Mouse (Mus musculus): ENCODE measurements around the gene Gng7.
A peak's percentile ranks its signal among the peaks of the same experiment; 100 is the strongest.

Gng7 gene

GRCm38 (mm10) chr10:81025639-81026275, 11.0 kb upstream of the Gng7 start, which contains the start of gene Diras1:
Gene Diras1, minus strand, starts transcription at chr10:81025662.
- DNase-seq (ENCODE audit: low read depth, low spot score): no peak

GRCm38 (mm10) chr10:81025047-81025621, 10.4 kb upstream of the Gng7 start:
- no peak for DNase-seq (ENCODE audit: low read depth, low spot score)

GRCm38 (mm10) chr10:81024346-81024937, 9.7 kb upstream of the Gng7 start:
- DNase-seq (ENCODE audit: low read depth, low spot score): no peak

- no peak for DNase-seq (ENCODE audit: low read depth, low spot score)
Measured at GRCm38 (mm10) chr10:81022744-81023143, 8.0 kb upstream of the Gng7 start.

- DNase-seq (ENCODE audit: low read depth, low spot score): no peak
Measured at GRCm38 (mm10) chr10:81021547-81022110, 6.9 kb upstream of the Gng7 start.

GRCm38 (mm10) chr10:81020207-81020606, 5.5 kb upstream of the Gng7 start:
- DNase-seq (ENCODE audit: low read depth, low spot score): no peak

- DNase-seq (ENCODE audit: low read depth, low spot score): no peak
Measured at GRCm38 (mm10) chr10:81019687-81020086, 4.9 kb upstream of the Gng7 start.

- no peak for DNase-seq (ENCODE audit: low read depth, low spot score)
Measured at GRCm38 (mm10) chr10:81018326-81018725, 3.6 kb upstream of the Gng7 start.

- peak; percentile 46 for DNase-seq (ENCODE audit: low read depth, low spot score)
Measured at GRCm38 (mm10) chr10:81016645-81017044, 1.9 kb upstream of the Gng7 start.

GRCm38 (mm10) chr10:81015666-81016065, 921 bp upstream of the Gng7 start:
- no peak for DNase-seq (ENCODE audit: low read depth, low spot score)

GRCm38 (mm10) chr10:81010851-81011250, 3.9 kb downstream of the Gng7 start:
- DNase-seq (ENCODE audit: low read depth, low spot score): no peak

- no peak for DNase-seq (ENCODE audit: low read depth, low spot score)
Measured at GRCm38 (mm10) chr10:81007240-81007639, 7.5 kb downstream of the Gng7 start.

GRCm38 (mm10) chr10:81006005-81006677, 8.6 kb downstream of the Gng7 start:
- DNase-seq (ENCODE audit: low read depth, low spot score): no peak

GRCm38 (mm10) chr10:81001161-81001560, 13.6 kb downstream of the Gng7 start:
- no peak for DNase-seq (ENCODE audit: low read depth, low spot score)

GRCm38 (mm10) chr10:81000197-81001062, 14.3 kb downstream of the Gng7 start:
- no peak for DNase-seq (ENCODE audit: low read depth, low spot score)

GRCm38 (mm10) chr10:80999362-81000196, 15.2 kb downstream of the Gng7 start:
- peak; percentile 82 for DNase-seq (ENCODE audit: low read depth, low spot score)

GRCm38 (mm10) chr10:80998778-80999177, 16.0 kb downstream of the Gng7 start:
- DNase-seq (ENCODE audit: low read depth, low spot score): no peak

- no peak for DNase-seq (ENCODE audit: low read depth, low spot score)
Measured at GRCm38 (mm10) chr10:80998021-80998420, 16.7 kb downstream of the Gng7 start.

- DNase-seq (ENCODE audit: low read depth, low spot score): no peak
Measured at GRCm38 (mm10) chr10:80997332-80997731, 17.4 kb downstream of the Gng7 start.

GRCm38 (mm10) chr10:80996501-80996900, 18.2 kb downstream of the Gng7 start:
- no peak for DNase-seq (ENCODE audit: low read depth, low spot score)
